Mouse (Mus musculus): ENCODE measurements around the gene Aoc1. TPM values are rescaled to one million over a fixed set of nuclear protein-coding genes. Genes with fewer than 3 reads are reported as not detected.

Aoc1 gene
- not detected for total RNA-seq (2023)

DNA sequence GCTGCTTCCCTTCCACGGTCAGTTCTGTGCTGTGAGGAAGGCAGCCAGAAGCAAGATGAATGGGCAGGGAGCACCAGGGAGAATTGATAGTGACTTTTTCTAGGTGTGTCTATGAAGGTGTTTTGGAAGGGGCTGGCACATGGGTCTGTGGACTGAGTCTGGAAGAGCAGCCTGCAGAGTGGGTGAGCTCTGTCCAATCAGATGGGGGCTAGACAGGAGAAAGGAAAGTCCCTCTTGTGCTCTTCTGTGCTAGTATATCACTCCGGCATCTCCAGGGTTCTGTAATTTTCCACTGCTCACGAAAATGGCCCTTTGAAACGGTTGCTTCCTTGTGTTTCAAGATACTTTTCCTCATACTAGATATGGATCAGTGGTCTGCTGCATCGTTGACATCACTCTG, at the start of gene Aoc1:
Aoc1 (plus strand) TSS at position 301 of the 400 bp plus-strand sequence.

DNA sequence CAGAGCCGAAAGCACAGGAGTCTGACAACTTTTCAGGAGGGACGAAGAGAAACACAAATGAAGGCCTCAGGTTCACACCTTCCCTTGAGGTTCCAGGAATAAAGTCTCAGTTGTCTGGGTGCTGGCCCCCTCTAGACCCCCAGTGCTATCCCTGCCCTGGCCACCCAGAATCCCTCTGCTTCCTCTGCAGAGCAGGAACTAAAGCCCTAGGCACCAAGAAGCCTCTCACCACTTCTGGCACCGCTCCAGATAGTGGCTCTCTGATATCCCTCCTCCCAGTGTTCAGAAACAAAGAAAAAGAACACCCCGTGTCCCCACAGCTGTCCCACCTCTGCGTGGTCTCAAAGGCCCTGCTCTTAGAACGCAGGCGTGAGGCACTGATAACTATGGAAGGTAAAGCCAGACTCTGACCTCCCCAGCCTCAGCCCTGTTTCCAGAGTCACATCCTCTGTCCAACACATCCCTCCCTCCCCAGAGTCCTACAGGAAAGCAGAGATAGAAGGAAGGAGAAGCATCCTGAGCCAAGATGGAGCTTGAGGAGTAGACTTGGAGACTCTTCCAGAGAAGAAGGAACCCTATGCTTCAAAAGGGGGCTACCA, 32.2 kb upstream of the Aoc1 start, which contains the start of gene Tmem176a:
Tmem176a (plus strand) TSS at position 549 of the 599 bp plus-strand sequence.

GRCm38 (mm10) chr6:48840973-48841625, 31.6 kb upstream of the Aoc1 start, which contains the start of gene Tmem176b:
TSS of gene Tmem176b (minus strand) at chr6:48841496.

DNA sequence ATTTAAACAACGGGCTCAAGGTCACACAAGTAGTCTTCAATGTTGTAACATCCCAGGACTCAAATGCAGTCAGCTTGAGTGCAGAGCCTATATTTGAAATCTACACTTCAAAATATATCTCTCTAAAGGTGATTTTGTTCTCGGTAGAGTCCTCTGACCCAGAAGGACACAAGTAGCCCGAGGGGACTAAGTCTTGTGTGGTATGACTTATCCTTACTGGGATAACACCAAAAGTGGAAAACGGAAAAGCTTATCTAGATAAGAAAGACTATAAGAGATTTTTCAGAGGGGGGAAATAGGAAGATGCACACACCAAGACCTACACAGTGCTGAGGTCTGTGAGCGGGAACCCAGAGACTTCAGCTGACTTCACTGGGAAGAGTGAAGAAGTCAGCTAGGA, 56.9 kb downstream of the Aoc1 start, which contains the start of gene 1600015I10Rik:
1600015I10Rik (plus strand) TSS at position 301 of the 400 bp plus-strand sequence.

Other genes starting within 250 kb of the Aoc1 start
- 0.77 TPM for gene AI854703, start 246.1 kb upstream of the Aoc1 start, total RNA-seq (2023)
- 126 TPM for gene Gimap8, start 225.7 kb upstream of the Aoc1 start, total RNA-seq (2023)
- 157 TPM for gene Gimap9, start 196.8 kb upstream of the Aoc1 start, total RNA-seq (2023)
- 194 TPM for gene Gimap4, start 188.3 kb upstream of the Aoc1 start, total RNA-seq (2023)
- 1,380 TPM for gene Gimap6, start 164.7 kb upstream of the Aoc1 start, total RNA-seq (2023)
- gene Gm28053, start 154.3 kb upstream of the Aoc1 start, total RNA-seq (2023), result 19.7 TPM
- gene Gimap7, start 154.3 kb upstream of the Aoc1 start, total RNA-seq (2023), result 33.3 TPM
- 115 TPM for gene Gimap1, start 133.8 kb upstream of the Aoc1 start, total RNA-seq (2023)
- 161 TPM for gene Gimap5, start 126.7 kb upstream of the Aoc1 start, total RNA-seq (2023)
- 406 TPM for gene Gimap3, start 102.0 kb upstream of the Aoc1 start, total RNA-seq (2023)
- 2.6 TPM for gene Tmem176a, start 32.0 kb upstream of the Aoc1 start, total RNA-seq (2023)
- gene Tmem176b, start 31.4 kb upstream of the Aoc1 start, total RNA-seq (2023), result 9.1 TPM
- not detected for gene 1600015I10Rik, start 57.0 kb downstream of the Aoc1 start, total RNA-seq (2023)
- gene Doxl2, start 102.1 kb downstream of the Aoc1 start, total RNA-seq (2023), result not detected
- gene Svs1, start 114.0 kb downstream of the Aoc1 start, total RNA-seq (2023), result not detected
- 0.40 TPM for gene Gpnmb, start 163.7 kb downstream of the Aoc1 start, total RNA-seq (2023)
- gene Malsu1, start 200.9 kb downstream of the Aoc1 start, total RNA-seq (2023), result 43.6 TPM